Mouse (Mus musculus): ENCODE measurements around the gene Lmntd2.

The Lmntd2 gene

GRCm38 (mm10) chr7:141190220-141190619 lies 23.7 kb downstream of the Lmntd2 start:
- DNase-seq (ENCODE audit: low read depth, low spot score): no peak
- H3K36me3 ChIP-seq (ENCODE audit: control insufficient read depth, insufficient read depth, low read length, poor library complexity, severe bottlenecking): peaks cover 12% of the 10 kb centered on the region
- no peaks in the 10 kb centered on the region for H3K27me3 ChIP-seq (ENCODE audit: control insufficient read depth, insufficient read depth, low read length, poor library complexity, severe bottlenecking)

GRCm38 (mm10) chr7:141188733-141189132 lies 25.1 kb downstream of the Lmntd2 start:
- Histone ChIP-seq H3K36me3 (ENCODE audit: control insufficient read depth, insufficient read depth, low read length, poor library complexity, severe bottlenecking) (peaks cover 12% of the 10 kb centered on the region), H3K27me3 (ENCODE audit: control insufficient read depth, insufficient read depth, low read length, poor library complexity, severe bottlenecking) (no peaks in the 10 kb centered on the region)
- DNase-seq (ENCODE audit: low read depth, low spot score): no peak

- no peak for DNase-seq (ENCODE audit: low read depth, low spot score)
These were observed 25.7 kb downstream of the Lmntd2 start for GRCm38 (mm10) chr7:141188194-141188593.

GRCm38 (mm10) chr7:141176173-141176572 lies 37.7 kb downstream of the Lmntd2 start:
- Histone ChIP-seq H3K36me3 (ENCODE audit: control insufficient read depth, insufficient read depth, low read length, poor library complexity, severe bottlenecking) (no peaks in the 10 kb centered on the region), H3K27me3 (ENCODE audit: control insufficient read depth, insufficient read depth, low read length, poor library complexity, severe bottlenecking) (no peaks in the 10 kb centered on the region)
- peak; percentile 94 for DNase-seq (ENCODE audit: low read depth, low spot score)

More at GRCm38 (mm10) chr7:141188194-141188593, 25.7 kb downstream of the Lmntd2 start:
- Histone ChIP-seq H3K27me3 (ENCODE audit: control insufficient read depth, insufficient read depth, low read length, poor library complexity, severe bottlenecking) (no peaks in the 10 kb centered on the region), H3K36me3 (ENCODE audit: control insufficient read depth, insufficient read depth, low read length, poor library complexity, severe bottlenecking) (peaks cover 12% of the 10 kb centered on the region)

GRCm38 (mm10) chr7:141175068-141175467 lies 38.8 kb downstream of the Lmntd2 start:
- DNase-seq (ENCODE audit: low read depth, low spot score): no peak
- Histone ChIP-seq H3K27me3 (ENCODE audit: control insufficient read depth, insufficient read depth, low read length, poor library complexity, severe bottlenecking) (no peaks in the 10 kb centered on the region), H3K36me3 (ENCODE audit: control insufficient read depth, insufficient read depth, low read length, poor library complexity, severe bottlenecking) (no peaks in the 10 kb centered on the region)

- Histone ChIP-seq H3K27me3 (ENCODE audit: control insufficient read depth, insufficient read depth, low read length, poor library complexity, severe bottlenecking) (no peaks in the 10 kb centered on the region), H3K36me3 (ENCODE audit: control insufficient read depth, insufficient read depth, low read length, poor library complexity, severe bottlenecking) (no peaks in the 10 kb centered on the region)
- no peak for DNase-seq (ENCODE audit: low read depth, low spot score)
These were observed 40.5 kb downstream of the Lmntd2 start for GRCm38 (mm10) chr7:141173323-141173850.

GRCm38 (mm10) chr7:141172116-141173006 lies 41.5 kb downstream of the Lmntd2 start, which contains the start of gene Rnh1:
TSS of gene Rnh1 (minus strand) at chr7:141172857.
- H3K27me3 ChIP-seq (ENCODE audit: control insufficient read depth, insufficient read depth, low read length, poor library complexity, severe bottlenecking): no peaks in the 10 kb centered on the region
- no peaks in the 10 kb centered on the region for H3K36me3 ChIP-seq (ENCODE audit: control insufficient read depth, insufficient read depth, low read length, poor library complexity, severe bottlenecking)
- DNase-seq (ENCODE audit: low read depth, low spot score): peak; percentile 85

- no peaks in the 10 kb centered on the region for H3K27me3 ChIP-seq (ENCODE audit: control insufficient read depth, insufficient read depth, low read length, poor library complexity, severe bottlenecking)
- peaks cover 3% of the 10 kb centered on the region for H3K36me3 ChIP-seq (ENCODE audit: control insufficient read depth, insufficient read depth, low read length, poor library complexity, severe bottlenecking)
- no peak for DNase-seq (ENCODE audit: low read depth, low spot score)
These were observed 44.0 kb downstream of the Lmntd2 start for GRCm38 (mm10) chr7:141169866-141170265.

GRCm38 (mm10) chr7:141169300-141169699 lies 44.6 kb downstream of the Lmntd2 start:
- Histone ChIP-seq H3K27me3 (ENCODE audit: control insufficient read depth, insufficient read depth, low read length, poor library complexity, severe bottlenecking) (no peaks in the 10 kb centered on the region), H3K36me3 (ENCODE audit: control insufficient read depth, insufficient read depth, low read length, poor library complexity, severe bottlenecking) (peaks cover 6% of the 10 kb centered on the region)
- DNase-seq (ENCODE audit: low read depth, low spot score): no peak

- DNase-seq (ENCODE audit: low read depth, low spot score): peak; percentile 81
- H3K27me3 ChIP-seq (ENCODE audit: control insufficient read depth, insufficient read depth, low read length, poor library complexity, severe bottlenecking): no peaks in the 10 kb centered on the region
- peaks cover 7% of the 10 kb centered on the region for H3K36me3 ChIP-seq (ENCODE audit: control insufficient read depth, insufficient read depth, low read length, poor library complexity, severe bottlenecking)
These were observed 45.3 kb downstream of the Lmntd2 start for GRCm38 (mm10) chr7:141168518-141168953.

- H3K27me3 ChIP-seq (ENCODE audit: control insufficient read depth, insufficient read depth, low read length, poor library complexity, severe bottlenecking): no peaks in the 10 kb centered on the region
- H3K36me3 ChIP-seq (ENCODE audit: control insufficient read depth, insufficient read depth, low read length, poor library complexity, severe bottlenecking): peaks cover 7% of the 10 kb centered on the region
- DNase-seq (ENCODE audit: low read depth, low spot score): no peak
These were observed 45.9 kb downstream of the Lmntd2 start for GRCm38 (mm10) chr7:141167901-141168517.

GRCm38 (mm10) chr7:141164850-141165249 lies 49.0 kb downstream of the Lmntd2 start:
- no peaks in the 10 kb centered on the region for H3K27me3 ChIP-seq (ENCODE audit: control insufficient read depth, insufficient read depth, low read length, poor library complexity, severe bottlenecking)
- H3K36me3 ChIP-seq (ENCODE audit: control insufficient read depth, insufficient read depth, low read length, poor library complexity, severe bottlenecking): peaks cover 7% of the 10 kb centered on the region
- peak; percentile 11 for DNase-seq (ENCODE audit: low read depth, low spot score)

GRCm38 (mm10) chr7:141164397-141164796 lies 49.5 kb downstream of the Lmntd2 start:
- no peak for DNase-seq (ENCODE audit: low read depth, low spot score)
- peaks cover 7% of the 10 kb centered on the region for H3K36me3 ChIP-seq (ENCODE audit: control insufficient read depth, insufficient read depth, low read length, poor library complexity, severe bottlenecking)
- no peaks in the 10 kb centered on the region for H3K27me3 ChIP-seq (ENCODE audit: control insufficient read depth, insufficient read depth, low read length, poor library complexity, severe bottlenecking)
